ENCODE assay signal across 11 mouse cellular contexts in genomic region chr9:32789306-32789705, GRCm38 (mm10).
DNase-seq lines count a peak whose midpoint lies in the region; ATAC-seq and TF ChIP-seq lines count a peak whose summit lies in the region.
"Had no signal": no experiment of that assay in that cellular context is flagged by ENCODE, and none has a peak within 500 bp of the region (broad histone marks: within the 10 kb centered on the region; RNA-seq: fewer than 3 reads in every experiment).

No protein-coding gene starts in this region.

- no peaks in the 10 kb centered on the region for H3K36me3 ChIP-seq in midbrain, postnatal 0 days (ENCODE audit: insufficient read depth, low read length)
- H3K36me3 ChIP-seq in midbrain, embryonic 13.5 days: no peaks in the 10 kb centered on the region
- no peaks in the 10 kb centered on the region for H3K36me3 ChIP-seq in myocyte (ENCODE audit: control insufficient read depth, insufficient read depth)
- H3K36me3 ChIP-seq in forebrain, embryonic 15.5 days: no peaks in the 10 kb centered on the region
- H3K36me3 ChIP-seq in neural tube, embryonic 15.5 days: no peaks in the 10 kb centered on the region
- H3K36me3 ChIP-seq: intestine, embryonic 15.5 days had no signal

- no peak overlapping the region for H3K4me2 ChIP-seq in midbrain, postnatal 0 days (ENCODE audit: low read depth, low read length, poor library complexity, severe bottlenecking)
- H3K4me2 ChIP-seq in midbrain, embryonic 13.5 days (replicated peaks): no peak overlapping the region
- peak overlapping the region; percentile 1 for H3K4me2 ChIP-seq in myocyte (ENCODE audit: low read depth)
- no peak overlapping the region for H3K4me2 ChIP-seq in forebrain, embryonic 15.5 days (replicated peaks)
- H3K4me2 ChIP-seq in neural tube, embryonic 15.5 days: no peak overlapping the region
- H3K4me2 ChIP-seq: intestine, embryonic 15.5 days had no signal

- H3K9me3 ChIP-seq in midbrain, postnatal 0 days (ENCODE audit: low read length): no peaks in the 10 kb centered on the region
- H3K9me3 ChIP-seq in midbrain, embryonic 13.5 days: no peaks in the 10 kb centered on the region
- H3K9me3 ChIP-seq in forebrain, embryonic 15.5 days: no peaks in the 10 kb centered on the region
- H3K9me3 ChIP-seq in neural tube, embryonic 15.5 days (replicated peaks): no peaks in the 10 kb centered on the region
- H3K9me3 ChIP-seq: intestine, embryonic 15.5 days had no signal

- H3K27me3 ChIP-seq in midbrain, postnatal 0 days (ENCODE audit: insufficient read depth, low read length): no peaks in the 10 kb centered on the region
- H3K27me3 ChIP-seq in midbrain, embryonic 13.5 days: no peaks in the 10 kb centered on the region
- H3K27me3 ChIP-seq in myocyte (ENCODE audit: control insufficient read depth, insufficient read depth, insufficient read length): no peaks in the 10 kb centered on the region
- H3K27me3 ChIP-seq in forebrain, embryonic 15.5 days: no peaks in the 10 kb centered on the region
- H3K27me3 ChIP-seq in neural tube, embryonic 15.5 days (replicated peaks): no peaks in the 10 kb centered on the region
- H3K27me3 ChIP-seq: intestine, embryonic 15.5 days had no signal

- ATAC-seq in midbrain, postnatal 0 days (ENCODE audit: low FRiP score): peak; percentile 54; the same call in 1 of the 2 replicates
- ATAC-seq in midbrain, embryonic 13.5 days: no peak
- no peak for ATAC-seq in forebrain, embryonic 15.5 days (replicated peaks)
- no peak for ATAC-seq in neural tube, embryonic 15.5 days (ENCODE audit: low FRiP score)
- ATAC-seq: intestine, embryonic 15.5 days had no signal

- TF ChIP-seq CTCF in midbrain, postnatal 0 days (IDR thresholded peaks at IDR 0.05): no peak

- no peak overlapping the region for H3K4me3 ChIP-seq in midbrain, postnatal 0 days (ENCODE audit: low read depth, low read length)
- no peak overlapping the region for H3K4me3 ChIP-seq in midbrain, embryonic 13.5 days (replicated peaks)
- H3K4me3 ChIP-seq in myocyte: no peak overlapping the region
- H3K4me3 ChIP-seq in forebrain, embryonic 15.5 days: no peak overlapping the region
- no peak overlapping the region for H3K4me3 ChIP-seq in neural tube, embryonic 15.5 days (replicated peaks)
- H3K4me3 ChIP-seq: intestine, embryonic 15.5 days had no signal

- no peak for TF ChIP-seq POLR2A in myocyte (IDR thresholded peaks at IDR 0.05; ENCODE audit: insufficient read length, low read depth)

- H3K4me1 ChIP-seq in midbrain, postnatal 0 days (ENCODE audit: insufficient read depth, low read length): no peaks in the 10 kb centered on the region; the same call in 1 of the 2 replicates
- 0 out of 2 replicates have a peak, but pooled peaks cover 5% of the 10 kb centered on the region for H3K4me1 ChIP-seq in midbrain, embryonic 13.5 days (replicated peaks)
- H3K4me1 ChIP-seq in forebrain, embryonic 15.5 days: no peaks in the 10 kb centered on the region
- H3K4me1 ChIP-seq in neural tube, embryonic 15.5 days: peaks cover 4% of the 10 kb centered on the region; the same call in 1 of the 2 replicates

- peak; percentile 20 for DNase-seq in embryo, embryonic 11 days
- no peak for DNase-seq in embryo, embryonic 10.5 days (ENCODE audit: low spot score)
- peak; percentile 34 for DNase-seq in midbrain, postnatal 0 days (ENCODE audit: low spot score)
- peak; percentile 44 for DNase-seq in kidney, adult 9 months
- DNase-seq: right cerebral cortex, postnatal 25 days had no signal

- 55% methylated on average over 7 of the region's 7 CpGs for WGBS in midbrain, postnatal 0 days
- WGBS in midbrain, embryonic 13.5 days: 76% methylated on average over 7 of the region's 7 CpGs
- 67% methylated on average over 7 of the region's 7 CpGs for WGBS in forebrain, embryonic 15.5 days
- 71% methylated on average over 7 of the region's 7 CpGs for WGBS in neural tube, embryonic 15.5 days

- H3ac ChIP-seq in myocyte (ENCODE audit: control insufficient read depth, insufficient read length): no peak overlapping the region

- no peak overlapping the region for H3K9ac ChIP-seq in midbrain, postnatal 0 days (replicated peaks; ENCODE audit: low read length, poor library complexity, severe bottlenecking)
- H3K9ac ChIP-seq in midbrain, embryonic 13.5 days (replicated peaks): no peak overlapping the region
- no peak overlapping the region for H3K9ac ChIP-seq in forebrain, embryonic 15.5 days (replicated peaks)
- no peak overlapping the region for H3K9ac ChIP-seq in neural tube, embryonic 15.5 days (replicated peaks)
- H3K9ac ChIP-seq: intestine, embryonic 15.5 days had no signal

- no peak overlapping the region for H3K27ac ChIP-seq in midbrain, postnatal 0 days (ENCODE audit: low read depth, low read length)
- no peak overlapping the region for H3K27ac ChIP-seq in midbrain, embryonic 13.5 days
- no peak overlapping the region for H3K27ac ChIP-seq in forebrain, embryonic 15.5 days (replicated peaks)
- H3K27ac ChIP-seq in neural tube, embryonic 15.5 days (replicated peaks): no peak overlapping the region
- H3K27ac ChIP-seq: intestine, embryonic 15.5 days; macrophage had no signal

- H3K79me2 ChIP-seq in myocyte (ENCODE audit: control insufficient read depth, insufficient read depth): no peaks in the 10 kb centered on the region

TF ChIP-seq in myocyte, 11 proteins besides CTCF, POLR2A, EP300 and RAD21:
- no peak for TF ChIP-seq TCF3 (IDR thresholded peaks at IDR 0.05; ENCODE audit: insufficient read length, low read depth)
- no peak for TF ChIP-seq MYOG (IDR thresholded peaks at IDR 0.05; ENCODE audit: control insufficient read depth in 1 of 3, insufficient read depth in 1 of 3, insufficient read length in 2 of 3, low read depth in 2 of 3)
- no peak for TF ChIP-seq MAX (IDR thresholded peaks at IDR 0.05; ENCODE audit: low read depth)
- no peak for TF ChIP-seq SRF (IDR thresholded peaks at IDR 0.05; ENCODE audit: control insufficient read depth, insufficient read length, low read depth)
- TF ChIP-seq POLR2AphosphoS2 (IDR thresholded peaks at IDR 0.05; ENCODE audit: insufficient read length, low read depth): no peak
- no peak for TF ChIP-seq CEBPB (IDR thresholded peaks at IDR 0.05; ENCODE audit: insufficient read depth, poor library complexity, severe bottlenecking)
- no peak for TF ChIP-seq TCF12 (IDR thresholded peaks at IDR 0.05; ENCODE audit: insufficient read depth, poor library complexity, severe bottlenecking)
- TF ChIP-seq E2F4 (IDR thresholded peaks at IDR 0.05; ENCODE audit: insufficient read depth): no peak
- no peak for TF ChIP-seq USF1 (IDR thresholded peaks at IDR 0.05; ENCODE audit: low read depth)
- TF ChIP-seq MYOD1 (IDR thresholded peaks at IDR 0.05; ENCODE audit: control insufficient read depth in 1 of 3, insufficient read length in 2 of 3, low read depth in 2 of 3): no peak
- TF ChIP-seq REST (IDR thresholded peaks at IDR 0.05; ENCODE audit: insufficient read depth, insufficient read length): no peak
